Mouse (Mus musculus) CD4-positive, CD25-positive, alpha-beta regulatory T cell, adult 2 months (primary cell): Measurements from ENCODE around the gene Mia2.

Experiments
- DNase-seq: peaks from one replicate; pipeline ENCODE4 v3.0.0-alpha.2; 2012; ENCODE audit warnings: low read depth, low spot score

Gene Mia2

GRCm38 (mm10) chr12:59162797-59163196 lies 67.2 kb downstream of the Mia2 start:
- peak; percentile 23 for DNase-seq

- DNase-seq, result no peak
Observed at GRCm38 (mm10) chr12:59164522-59164921, 68.9 kb downstream of the Mia2 start.

- DNase-seq, result no peak
Observed at GRCm38 (mm10) chr12:59166557-59166956, 71.0 kb downstream of the Mia2 start.

GRCm38 (mm10) chr12:59169935-59170334 lies 74.3 kb downstream of the Mia2 start:
- DNase-seq, result peak; percentile 34

- no peak for DNase-seq
Observed at GRCm38 (mm10) chr12:59177814-59178213, 82.2 kb downstream of the Mia2 start.

- no peak for DNase-seq
Observed at GRCm38 (mm10) chr12:59188086-59188682, 92.6 kb downstream of the Mia2 start.

- no peak for DNase-seq
Observed at GRCm38 (mm10) chr12:59193637-59194036, 98.0 kb downstream of the Mia2 start.

- no peak for DNase-seq
Observed at GRCm38 (mm10) chr12:59194341-59195003, 98.9 kb downstream of the Mia2 start.

GRCm38 (mm10) chr12:59195065-59195464 lies 99.5 kb downstream of the Mia2 start:
- no peak for DNase-seq

GRCm38 (mm10) chr12:59195941-59196340 lies 100.3 kb downstream of the Mia2 start:
- DNase-seq, result no peak

- DNase-seq, result no peak
Observed at GRCm38 (mm10) chr12:59198750-59199149, 103.2 kb downstream of the Mia2 start.

GRCm38 (mm10) chr12:59199361-59199760 lies 103.8 kb downstream of the Mia2 start:
- no peak for DNase-seq

GRCm38 (mm10) chr12:59205571-59205970 lies 110.0 kb downstream of the Mia2 start:
- no peak for DNase-seq

- peak; percentile 37 for DNase-seq
Observed at GRCm38 (mm10) chr12:59206208-59206999, 110.8 kb downstream of the Mia2 start.

- DNase-seq, result peak; percentile 58
Observed at GRCm38 (mm10) chr12:59207000-59207390, 111.4 kb downstream of the Mia2 start.

GRCm38 (mm10) chr12:59207814-59208213 lies 112.2 kb downstream of the Mia2 start:
- DNase-seq, result no peak

- peak; percentile 61 for DNase-seq
Observed at GRCm38 (mm10) chr12:59216176-59216575, 120.6 kb downstream of the Mia2 start.

GRCm38 (mm10) chr12:59216676-59217266 lies 121.2 kb downstream of the Mia2 start:
- peak; percentile 29 for DNase-seq

- peak; percentile 17 for DNase-seq
Observed at GRCm38 (mm10) chr12:59217331-59217730, 121.7 kb downstream of the Mia2 start.

- DNase-seq, result peak; percentile 67
Observed at GRCm38 (mm10) chr12:59218640-59219321, 123.2 kb downstream of the Mia2 start.
